Mouse (Mus musculus): ENCODE results near the gene Hadha. TPM values are rescaled to one million over a fixed set of nuclear protein-coding genes. Genes with fewer than 3 reads are reported as not detected.

The Hadha gene
- polyA plus RNA-seq, 1 experiment, result 119 TPM

GRCm38 (mm10) chr5:30126756-30127155, 28.2 kb downstream of the Hadha start:
- H3K79me2 ChIP-seq (ENCODE audit: control insufficient read depth, insufficient read depth), result no peaks in the 10 kb centered on the region

GRCm38 (mm10) chr5:30125587-30125986, 29.4 kb downstream of the Hadha start:
- no peak overlapping the region for H3K4me2 ChIP-seq (ENCODE audit: low read depth)
- no peak overlapping the region for H3K4me3 ChIP-seq
- H3K36me3 ChIP-seq (ENCODE audit: control insufficient read depth, insufficient read depth), result peaks cover 51% of the 10 kb centered on the region
- no peak overlapping the region for H3ac ChIP-seq (ENCODE audit: control insufficient read depth, insufficient read length)
- no peak for TF ChIP-seq CEBPB (IDR thresholded peaks at IDR 0.05; ENCODE audit: insufficient read depth, poor library complexity, severe bottlenecking)
- TF ChIP-seq POLR2A (IDR thresholded peaks at IDR 0.05; ENCODE audit: insufficient read length, low read depth), result no peak
- TF ChIP-seq TCF3 (IDR thresholded peaks at IDR 0.05; ENCODE audit: insufficient read length, low read depth), result no peak
- TF ChIP-seq SRF (IDR thresholded peaks at IDR 0.05; ENCODE audit: control insufficient read depth, insufficient read length, low read depth), result no peak
- TF ChIP-seq USF1 (IDR thresholded peaks at IDR 0.05; ENCODE audit: low read depth), result no peak
- no peak for TF ChIP-seq REST (IDR thresholded peaks at IDR 0.05; ENCODE audit: insufficient read depth, insufficient read length)
- TF ChIP-seq E2F4 (IDR thresholded peaks at IDR 0.05; ENCODE audit: insufficient read depth), result no peak
- no peaks in the 10 kb centered on the region for H3K79me2 ChIP-seq (ENCODE audit: control insufficient read depth, insufficient read depth)
- no peaks in the 10 kb centered on the region for H3K27me3 ChIP-seq (ENCODE audit: control insufficient read depth, insufficient read depth, insufficient read length)

More at GRCm38 (mm10) chr5:30126756-30127155, 28.2 kb downstream of the Hadha start:
- H3K4me3 ChIP-seq, result no peak overlapping the region
- H3K27me3 ChIP-seq (ENCODE audit: control insufficient read depth, insufficient read depth, insufficient read length), result no peaks in the 10 kb centered on the region
- peaks cover 43% of the 10 kb centered on the region for H3K36me3 ChIP-seq (ENCODE audit: control insufficient read depth, insufficient read depth)
- H3K4me2 ChIP-seq (ENCODE audit: low read depth), result peak overlapping the region; percentile 35
- TF ChIP-seq MYOG (IDR thresholded peaks at IDR 0.05; ENCODE audit: control insufficient read depth in 1 of 3, insufficient read depth in 1 of 3, insufficient read length in 2 of 3, low read depth in 2 of 3) (no peak), MYOD1 (IDR thresholded peaks at IDR 0.05; ENCODE audit: control insufficient read depth in 1 of 3, insufficient read length in 2 of 3, low read depth in 2 of 3) (peak in 1 of 3 experiments; percentile 22)
- H3ac ChIP-seq (ENCODE audit: control insufficient read depth, insufficient read length), result no peak overlapping the region

- Histone ChIP-seq H3ac (ENCODE audit: control insufficient read depth, insufficient read length) (no peak overlapping the region), H3K79me2 (ENCODE audit: control insufficient read depth, insufficient read depth) (no peaks in the 10 kb centered on the region), H3K27me3 (ENCODE audit: control insufficient read depth, insufficient read depth, insufficient read length) (no peaks in the 10 kb centered on the region), H3K4me2 (ENCODE audit: low read depth) (no peak overlapping the region), H3K36me3 (ENCODE audit: control insufficient read depth, insufficient read depth) (peaks cover 44% of the 10 kb centered on the region), H3K4me3 (no peak overlapping the region)
- TF ChIP-seq USF1 (IDR thresholded peaks at IDR 0.05; ENCODE audit: low read depth) (no peak), MAX (IDR thresholded peaks at IDR 0.05; ENCODE audit: low read depth) (no peak), MYOD1 (IDR thresholded peaks at IDR 0.05; ENCODE audit: control insufficient read depth in 1 of 3, insufficient read length in 2 of 3, low read depth in 2 of 3) (no peak), REST (IDR thresholded peaks at IDR 0.05; ENCODE audit: insufficient read depth, insufficient read length) (no peak), POLR2AphosphoS2 (IDR thresholded peaks at IDR 0.05; ENCODE audit: insufficient read length, low read depth) (no peak), TCF3 (IDR thresholded peaks at IDR 0.05; ENCODE audit: insufficient read length, low read depth) (no peak), POLR2A (IDR thresholded peaks at IDR 0.05; ENCODE audit: insufficient read length, low read depth) (no peak), TCF12 (IDR thresholded peaks at IDR 0.05; ENCODE audit: insufficient read depth, poor library complexity, severe bottlenecking) (no peak), E2F4 (IDR thresholded peaks at IDR 0.05; ENCODE audit: insufficient read depth) (no peak), CEBPB (IDR thresholded peaks at IDR 0.05; ENCODE audit: insufficient read depth, poor library complexity, severe bottlenecking) (no peak), SRF (IDR thresholded peaks at IDR 0.05; ENCODE audit: control insufficient read depth, insufficient read length, low read depth) (no peak), MYOG (IDR thresholded peaks at IDR 0.05; ENCODE audit: control insufficient read depth in 1 of 3, insufficient read depth in 1 of 3, insufficient read length in 2 of 3, low read depth in 2 of 3) (no peak)
These were observed 32.5 kb downstream of the Hadha start for GRCm38 (mm10) chr5:30122481-30122880.

GRCm38 (mm10) chr5:30120106-30120505, 34.9 kb downstream of the Hadha start:
- Histone ChIP-seq H3K79me2 (ENCODE audit: control insufficient read depth, insufficient read depth) (no peaks in the 10 kb centered on the region), H3K4me3 (no peak overlapping the region), H3ac (ENCODE audit: control insufficient read depth, insufficient read length) (no peak overlapping the region), H3K4me2 (ENCODE audit: low read depth) (no peak overlapping the region), H3K36me3 (ENCODE audit: control insufficient read depth, insufficient read depth) (peaks cover 32% of the 10 kb centered on the region), H3K27me3 (ENCODE audit: control insufficient read depth, insufficient read depth, insufficient read length) (no peaks in the 10 kb centered on the region)
- TF ChIP-seq TCF12 (IDR thresholded peaks at IDR 0.05; ENCODE audit: insufficient read depth, poor library complexity, severe bottlenecking), result no peak
- TF ChIP-seq E2F4 (IDR thresholded peaks at IDR 0.05; ENCODE audit: insufficient read depth), result no peak

- TF ChIP-seq REST (IDR thresholded peaks at IDR 0.05; ENCODE audit: insufficient read depth, insufficient read length) (no peak), POLR2A (IDR thresholded peaks at IDR 0.05; ENCODE audit: insufficient read length, low read depth) (no peak), TCF12 (IDR thresholded peaks at IDR 0.05; ENCODE audit: insufficient read depth, poor library complexity, severe bottlenecking) (no peak), USF1 (IDR thresholded peaks at IDR 0.05; ENCODE audit: low read depth) (no peak), SRF (IDR thresholded peaks at IDR 0.05; ENCODE audit: control insufficient read depth, insufficient read length, low read depth) (no peak), CEBPB (IDR thresholded peaks at IDR 0.05; ENCODE audit: insufficient read depth, poor library complexity, severe bottlenecking) (no peak), MYOG (IDR thresholded peaks at IDR 0.05; ENCODE audit: control insufficient read depth in 1 of 3, insufficient read depth in 1 of 3, insufficient read length in 2 of 3, low read depth in 2 of 3) (no peak), E2F4 (IDR thresholded peaks at IDR 0.05; ENCODE audit: insufficient read depth) (no peak), TCF3 (IDR thresholded peaks at IDR 0.05; ENCODE audit: insufficient read length, low read depth) (no peak), POLR2AphosphoS2 (IDR thresholded peaks at IDR 0.05; ENCODE audit: insufficient read length, low read depth) (no peak), MYOD1 (IDR thresholded peaks at IDR 0.05; ENCODE audit: control insufficient read depth in 1 of 3, insufficient read length in 2 of 3, low read depth in 2 of 3) (no peak), MAX (IDR thresholded peaks at IDR 0.05; ENCODE audit: low read depth) (no peak)
- H3K36me3 ChIP-seq (ENCODE audit: control insufficient read depth, insufficient read depth), result peaks cover 27% of the 10 kb centered on the region
These were observed 35.8 kb downstream of the Hadha start for GRCm38 (mm10) chr5:30119163-30119562.

More at GRCm38 (mm10) chr5:30119163-30119562, 35.8 kb downstream of the Hadha start:
- H3K4me2 ChIP-seq (ENCODE audit: low read depth), result no peak overlapping the region
- H3K4me3 ChIP-seq, result no peak overlapping the region
- no peaks in the 10 kb centered on the region for H3K79me2 ChIP-seq (ENCODE audit: control insufficient read depth, insufficient read depth)
- peaks cover 8% of the 10 kb centered on the region for H3K27me3 ChIP-seq (ENCODE audit: control insufficient read depth, insufficient read depth, insufficient read length)
- H3ac ChIP-seq (ENCODE audit: control insufficient read depth, insufficient read length), result no peak overlapping the region

All from myocyte (in vitro differentiated cells).